Mouse (Mus musculus) c-Kit-negative CD71-positive TER-119-positive erythroid progenitor cells, embryonic 14.5 days (primary cell): Measurements from ENCODE around the gene Cpeb1.
"Not testable (repeated sequence)": the region's sequence is repeated elsewhere in the genome, so short reads cannot be mapped to it uniquely, and the experiment has no call there.

Experiments
- DNase-seq: peaks from one replicate; pipeline ENCODE4 v3.0.0-alpha.2; 2013; ENCODE audit warnings: low read depth, low spot score

Cpeb1 gene

DNA sequence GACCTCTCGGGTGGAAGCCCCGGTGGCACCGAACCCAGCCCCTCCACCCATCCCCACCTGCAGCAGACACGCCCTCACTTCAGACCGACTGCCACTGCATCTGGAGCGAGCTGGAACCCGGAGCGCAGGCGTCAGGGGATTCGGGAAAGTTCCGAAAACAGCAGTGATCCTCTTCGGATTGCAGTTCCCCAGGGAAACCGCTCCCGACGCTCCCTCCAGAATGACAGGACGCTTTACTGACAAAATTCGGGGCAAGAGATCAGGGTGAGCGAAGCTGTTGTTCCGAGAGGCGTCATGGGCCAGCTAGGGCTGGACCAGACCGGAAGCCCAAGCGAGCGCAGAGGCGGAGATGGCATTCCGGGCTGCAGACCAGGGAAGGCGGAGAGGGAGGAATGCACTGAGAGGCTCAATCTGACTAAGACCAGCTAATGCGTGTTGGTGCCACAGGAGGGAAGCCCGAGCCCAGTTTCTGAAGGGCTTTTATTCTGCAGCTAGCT lies at the start of gene Cpeb1:
Cpeb1 (minus strand) TSS at position 311 of the 497 bp plus-strand sequence.
- DNase-seq: no peak

DNA sequence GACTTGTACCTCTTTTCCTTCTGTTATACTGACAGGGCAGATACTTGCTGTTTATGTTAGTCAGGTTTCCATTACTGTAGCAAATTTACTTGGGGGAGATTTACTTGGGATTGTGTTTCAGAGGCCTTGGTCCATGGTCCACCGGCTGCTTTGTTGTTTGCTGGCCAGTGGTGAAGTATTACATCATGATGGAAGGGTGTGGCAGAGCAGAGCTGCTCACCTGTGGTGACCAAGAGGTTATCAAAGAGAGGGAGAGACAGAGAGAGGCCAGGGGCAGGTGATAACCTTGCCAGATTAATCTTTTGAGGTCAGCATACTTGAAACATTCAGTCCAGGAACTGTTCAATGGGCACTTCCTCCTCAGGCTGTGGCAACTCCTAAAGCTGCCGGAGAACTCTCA lies 45.8 kb upstream of the Cpeb1 start:
- DNase-seq: no peak

DNA sequence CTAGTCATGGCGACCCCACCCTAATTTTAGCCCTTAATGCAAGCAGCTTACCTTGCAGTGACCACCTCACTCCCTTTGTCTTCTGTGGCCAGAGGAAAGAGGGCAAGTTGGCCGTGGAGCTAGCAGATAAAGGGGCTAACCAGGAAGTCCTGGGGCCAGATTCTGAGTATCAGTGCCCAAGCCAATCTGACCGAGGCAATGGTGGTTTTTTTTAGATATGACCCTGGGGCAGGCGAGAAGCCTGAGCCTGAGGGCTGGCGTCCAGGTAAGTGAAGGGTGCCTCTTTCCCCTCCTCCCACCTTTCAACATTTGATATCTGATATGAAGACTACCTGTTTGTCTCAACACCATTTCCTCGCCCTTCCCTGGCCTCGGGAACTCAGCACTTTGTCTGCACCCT lies 42.9 kb upstream of the Cpeb1 start, which contains the start of gene BC048679:
BC048679 (minus strand) TSS at position 101 of the 400 bp plus-strand sequence.
- DNase-seq: no peak

DNA sequence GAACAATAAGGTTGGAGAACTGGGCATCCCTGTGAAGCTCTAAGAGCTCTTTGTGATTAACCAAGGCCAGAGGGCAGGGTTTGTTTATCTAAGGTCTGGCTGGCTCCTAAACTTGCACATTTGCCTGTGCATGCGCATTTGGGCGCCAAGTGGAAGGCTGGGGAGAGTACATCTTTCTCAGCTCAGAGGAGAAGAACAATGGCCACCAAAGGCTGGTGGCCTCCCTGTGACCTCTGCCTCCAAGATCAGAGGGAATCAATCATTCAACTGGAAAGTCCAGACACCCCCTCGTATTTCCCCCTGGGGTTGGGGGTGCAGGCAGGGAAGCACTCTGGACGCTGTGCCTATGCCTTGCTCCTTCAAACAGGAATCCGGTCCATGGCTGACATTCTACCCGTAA lies 41.9 kb upstream of the Cpeb1 start:
- DNase-seq: no peak

DNA sequence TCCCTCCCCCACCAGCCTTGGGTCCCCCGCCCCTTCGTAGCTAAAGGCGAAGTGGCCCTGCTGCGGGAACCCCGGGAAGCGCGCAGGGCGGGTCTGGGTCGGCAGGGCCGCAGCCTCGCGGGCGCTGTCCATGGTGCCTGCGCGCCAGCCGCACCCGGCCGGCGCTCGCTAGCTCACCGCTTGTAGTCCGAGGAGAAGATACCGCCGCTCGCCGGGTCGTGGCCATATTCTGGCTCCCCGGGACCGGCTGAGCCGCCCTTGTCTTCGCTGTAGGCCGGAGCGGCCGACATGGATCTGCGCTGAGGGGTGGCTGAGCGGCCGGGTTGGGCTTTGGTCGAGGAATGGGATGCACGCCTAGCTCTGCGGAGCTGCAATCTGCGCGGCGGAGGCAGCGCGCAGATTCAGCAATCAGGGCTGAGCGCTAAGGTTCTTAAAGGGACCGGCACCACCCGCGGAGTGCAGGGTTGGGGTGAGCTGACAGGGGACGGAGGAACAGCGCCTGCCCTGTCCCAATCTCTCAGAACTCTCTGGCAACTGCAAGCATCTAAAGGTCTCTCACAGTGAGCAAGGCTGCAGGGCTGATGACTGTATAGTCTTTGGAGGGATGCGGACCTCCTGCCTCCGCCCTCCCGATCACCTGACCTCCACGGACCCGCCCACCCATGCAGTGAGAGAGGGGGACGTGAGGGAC lies 38.2 kb upstream of the Cpeb1 start, which contains the start of gene Ap3b2:
Ap3b2 (minus strand) TSS at position 595 of the 691 bp plus-strand sequence.
- no peak for DNase-seq

DNA sequence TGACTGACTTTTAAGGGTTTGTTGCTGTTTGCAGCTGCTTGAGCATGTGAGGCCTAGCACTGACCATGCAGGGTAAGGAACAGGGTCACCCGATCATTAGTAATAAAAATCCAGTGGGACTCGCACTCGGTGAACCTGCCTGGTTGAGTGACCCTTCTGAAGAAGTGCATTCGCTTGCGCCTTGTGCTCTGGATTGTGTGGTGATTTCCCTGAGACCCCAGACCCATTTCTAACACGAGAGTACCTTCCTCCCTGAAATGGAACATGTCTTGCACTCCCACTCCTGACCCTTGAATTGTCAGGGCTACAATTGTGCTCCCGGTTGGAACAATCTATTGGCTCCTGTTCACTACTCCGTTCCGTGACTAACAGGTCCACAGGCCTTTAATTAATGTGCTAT lies 37.4 kb upstream of the Cpeb1 start:
- DNase-seq: no peak

DNA sequence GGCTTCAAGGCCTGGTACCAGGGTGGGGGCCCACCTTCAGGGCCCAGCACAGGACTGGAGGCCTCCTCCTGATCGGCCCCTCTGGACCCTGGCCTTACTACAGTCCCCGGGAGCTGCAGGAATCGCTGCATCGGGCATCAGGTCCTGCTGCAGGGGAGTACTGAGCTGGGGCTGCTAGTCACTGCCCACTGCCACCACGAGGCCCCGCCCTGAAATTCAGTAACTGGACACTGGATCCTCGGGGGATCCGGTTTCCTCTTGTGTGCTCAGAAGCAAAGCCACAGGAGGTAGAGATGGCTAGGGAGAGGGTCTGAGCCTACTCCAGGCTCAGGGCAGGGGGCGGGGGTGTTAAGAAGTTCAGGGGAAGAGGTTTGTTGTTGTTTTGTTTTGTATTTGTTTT lies 34.4 kb upstream of the Cpeb1 start:
- no peak for DNase-seq

DNA sequence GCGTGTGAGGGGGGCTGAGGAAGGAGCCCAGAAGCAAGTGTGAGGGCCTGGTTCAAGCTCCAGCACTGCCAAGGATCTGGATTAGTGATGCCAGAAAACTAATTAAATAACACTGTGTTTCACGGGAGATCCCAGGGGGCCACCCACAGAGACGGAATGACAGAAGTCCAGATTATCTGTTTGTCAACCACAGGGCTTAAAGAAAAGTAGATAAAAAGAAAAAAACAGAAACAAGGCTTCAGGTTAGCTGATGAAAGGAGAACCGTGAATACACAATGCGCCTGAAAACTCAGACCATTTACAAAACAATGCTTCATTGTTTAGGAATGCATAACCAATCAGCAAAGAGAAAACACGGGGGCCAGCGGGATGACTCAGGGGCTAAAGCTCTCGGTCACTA lies 25.5 kb upstream of the Cpeb1 start:
- no peak for DNase-seq

DNA sequence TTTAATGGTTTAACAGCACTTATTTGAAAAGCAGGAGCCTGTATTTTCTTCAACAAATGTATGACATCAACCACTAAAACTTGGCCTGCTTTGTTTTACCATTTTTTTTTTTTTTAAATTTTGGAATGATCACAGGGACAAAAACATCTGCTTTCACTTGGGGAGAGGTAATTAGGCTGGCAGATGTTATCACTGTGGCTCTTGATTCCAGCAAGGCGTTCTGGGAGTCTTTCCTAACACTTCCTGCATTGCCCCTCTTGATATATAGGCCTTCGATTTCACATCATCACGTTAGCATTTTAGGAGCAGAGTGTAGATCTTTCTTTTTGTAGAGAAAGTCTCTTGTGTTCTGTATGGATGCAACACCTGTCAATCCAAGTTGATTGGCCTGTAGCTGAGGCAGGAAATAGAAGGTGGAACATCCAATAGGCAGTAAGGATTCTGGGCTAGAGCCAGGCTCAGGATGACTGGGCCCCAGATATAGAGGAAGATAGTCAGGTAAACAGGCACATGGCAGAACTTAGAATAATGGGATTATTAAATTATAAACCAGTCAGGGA lies 24.3 kb upstream of the Cpeb1 start:
- no peak for DNase-seq

DNA sequence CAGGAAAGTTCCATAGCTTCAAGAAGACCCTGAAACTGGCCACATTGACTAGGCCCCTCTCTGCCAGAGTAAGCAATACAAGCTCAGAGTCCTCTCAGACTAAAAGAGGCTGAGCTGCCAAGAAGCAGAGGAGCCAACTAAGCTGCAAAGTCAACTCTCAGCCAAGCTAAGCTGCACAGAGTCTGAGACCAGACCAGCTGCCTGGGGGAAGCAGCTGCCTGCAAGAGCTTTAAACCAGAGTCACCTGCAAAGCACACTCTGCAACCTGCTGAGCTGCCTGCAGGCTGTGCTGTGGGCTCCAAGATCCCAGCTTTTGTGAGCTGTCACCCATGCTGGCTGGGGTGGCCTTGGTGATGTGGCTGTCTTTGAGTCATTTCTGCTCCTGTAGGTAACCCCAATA lies 23.0 kb upstream of the Cpeb1 start:
- not testable (repeated sequence) for DNase-seq

DNA sequence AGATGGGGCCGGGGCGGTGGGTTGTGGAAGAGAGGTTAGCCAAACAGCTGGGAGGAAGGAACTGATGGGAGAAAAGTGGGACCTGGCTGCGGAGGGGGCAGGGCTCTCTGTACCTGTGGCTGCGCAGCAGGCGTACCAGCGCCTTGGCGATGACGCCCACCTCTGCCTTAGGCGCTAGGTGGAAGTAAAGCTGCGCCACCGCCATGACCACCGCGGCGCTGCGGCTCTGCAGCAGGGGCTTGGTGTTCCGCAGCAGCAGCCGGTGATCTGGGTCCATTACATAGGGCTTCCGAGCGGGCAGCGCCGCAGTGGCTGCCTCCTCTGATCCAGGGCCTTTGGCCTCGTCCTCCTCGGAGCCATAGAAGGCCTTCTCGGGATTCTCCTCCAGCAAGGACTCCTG lies 21.6 kb upstream of the Cpeb1 start:
- DNase-seq: no peak

DNA sequence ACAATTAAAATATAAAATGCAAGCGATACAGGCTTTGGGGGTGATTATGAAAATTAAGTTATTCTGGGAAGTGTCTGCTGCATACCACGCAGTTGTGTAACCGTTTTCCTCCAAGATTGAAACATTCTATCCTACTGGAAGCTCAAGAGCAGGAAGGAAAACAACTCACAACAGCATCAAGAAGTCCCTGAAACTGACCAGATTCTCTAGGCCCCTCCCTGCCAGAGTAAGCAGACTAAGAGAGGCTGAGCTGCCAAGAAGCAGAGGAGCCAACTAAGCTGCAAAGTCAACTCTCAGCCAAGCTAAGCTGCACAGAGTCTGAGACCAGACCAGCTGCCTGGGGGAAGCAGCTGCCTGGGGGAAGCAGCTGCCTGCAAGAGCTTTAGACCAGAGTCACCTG lies 20.0 kb upstream of the Cpeb1 start:
- no peak for DNase-seq

DNA sequence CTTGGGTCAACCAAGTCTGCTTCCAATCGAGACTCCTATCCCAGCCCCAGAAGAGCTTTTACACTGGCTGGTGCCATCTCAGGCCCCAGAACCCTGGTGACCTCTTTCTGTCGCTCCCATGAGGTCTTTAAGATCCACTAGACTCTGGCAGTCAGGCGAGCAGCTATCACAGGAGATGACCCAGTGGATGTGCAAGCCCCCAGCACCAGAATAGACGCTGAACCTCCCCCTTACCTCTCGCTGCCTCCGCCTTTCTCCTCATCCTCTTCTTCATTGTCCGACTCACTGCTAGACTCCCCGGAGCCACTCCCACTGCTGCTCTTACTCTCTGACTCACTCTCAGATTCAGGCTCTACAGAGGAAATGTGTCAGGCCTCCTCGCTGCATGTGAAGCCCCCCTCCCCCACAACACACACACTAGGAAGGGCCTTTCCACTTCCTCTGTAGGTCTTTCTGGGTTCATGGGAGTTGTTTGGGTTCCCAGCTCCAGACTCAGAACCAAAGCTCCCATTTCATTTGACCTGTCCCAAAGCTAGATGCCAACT lies 9.7 kb upstream of the Cpeb1 start:
- DNase-seq: no peak

DNA sequence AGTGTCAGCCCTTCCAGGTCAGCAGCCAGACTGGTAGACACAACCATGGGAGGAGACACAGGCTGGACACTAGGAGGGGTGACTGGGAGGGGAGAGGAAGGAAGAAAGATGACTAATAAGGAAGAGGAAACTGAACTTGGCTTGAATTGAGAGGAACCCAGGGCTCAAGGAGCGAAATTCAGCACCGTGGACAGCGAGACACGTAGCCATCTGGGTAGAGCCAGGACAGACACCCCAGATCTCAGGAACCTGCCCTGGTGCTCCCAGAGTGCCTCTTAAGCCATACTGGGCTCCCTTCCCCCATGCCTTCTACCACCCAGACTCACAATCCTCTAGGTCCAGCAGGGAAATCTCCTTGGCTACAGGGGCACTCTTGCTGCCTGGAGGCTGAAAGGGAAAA lies 8.9 kb upstream of the Cpeb1 start:
- DNase-seq: no peak

DNA sequence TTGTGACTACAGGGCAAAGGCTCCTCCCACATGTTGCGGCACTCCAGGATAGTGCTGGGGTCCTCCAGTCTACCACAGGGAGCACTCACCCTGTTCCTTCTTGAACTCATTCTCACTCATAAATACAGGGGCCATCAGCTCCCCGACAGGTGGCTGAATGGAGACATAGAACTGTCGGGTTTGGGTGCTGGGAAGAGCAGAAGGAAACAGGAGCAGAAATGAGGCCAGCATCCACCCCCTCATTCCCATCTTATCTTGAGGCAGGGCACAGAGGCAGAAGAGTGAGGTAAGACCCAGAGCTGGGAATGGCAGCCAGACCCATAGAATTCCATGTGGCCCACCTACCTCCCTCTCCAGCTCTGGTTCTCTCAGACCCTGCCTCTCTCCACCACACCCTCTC lies 7.5 kb upstream of the Cpeb1 start:
- DNase-seq: no peak

DNA sequence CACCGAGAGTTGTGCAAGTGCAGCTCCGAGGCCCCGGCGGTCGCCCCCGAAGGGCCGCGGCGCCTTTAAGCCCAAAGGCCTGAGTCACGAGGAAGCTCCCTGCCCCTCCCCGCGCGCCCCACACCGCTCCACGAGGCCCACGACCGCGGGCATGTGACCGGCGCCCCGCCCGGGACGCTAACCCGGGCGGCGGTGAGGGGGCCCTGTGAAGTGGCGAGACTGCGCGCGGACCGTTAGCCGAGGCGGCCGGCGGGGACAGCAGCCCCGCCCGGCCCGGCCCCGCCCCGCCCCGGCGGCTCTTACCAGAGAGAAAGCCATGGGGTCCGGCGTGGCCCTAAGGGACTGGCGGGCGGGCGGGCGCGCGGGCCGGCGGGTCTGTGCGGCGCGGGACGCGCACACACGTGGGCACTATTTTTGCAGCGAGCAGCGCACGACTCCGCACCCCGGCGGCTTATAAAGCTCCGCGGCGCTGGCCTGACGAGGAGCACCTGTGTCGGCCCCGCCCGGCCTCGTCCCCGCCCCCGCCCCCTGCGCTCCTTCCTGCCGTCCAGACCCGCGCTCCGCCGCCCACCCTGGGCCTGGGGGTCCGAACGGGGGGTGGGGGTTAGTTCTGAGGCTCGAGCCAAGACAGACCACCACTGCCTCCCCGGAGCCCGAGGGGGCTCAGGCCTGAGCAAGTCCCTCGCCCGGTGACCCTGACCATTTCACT lies 780 bp downstream of the Cpeb1 start:
- no peak for DNase-seq

DNA sequence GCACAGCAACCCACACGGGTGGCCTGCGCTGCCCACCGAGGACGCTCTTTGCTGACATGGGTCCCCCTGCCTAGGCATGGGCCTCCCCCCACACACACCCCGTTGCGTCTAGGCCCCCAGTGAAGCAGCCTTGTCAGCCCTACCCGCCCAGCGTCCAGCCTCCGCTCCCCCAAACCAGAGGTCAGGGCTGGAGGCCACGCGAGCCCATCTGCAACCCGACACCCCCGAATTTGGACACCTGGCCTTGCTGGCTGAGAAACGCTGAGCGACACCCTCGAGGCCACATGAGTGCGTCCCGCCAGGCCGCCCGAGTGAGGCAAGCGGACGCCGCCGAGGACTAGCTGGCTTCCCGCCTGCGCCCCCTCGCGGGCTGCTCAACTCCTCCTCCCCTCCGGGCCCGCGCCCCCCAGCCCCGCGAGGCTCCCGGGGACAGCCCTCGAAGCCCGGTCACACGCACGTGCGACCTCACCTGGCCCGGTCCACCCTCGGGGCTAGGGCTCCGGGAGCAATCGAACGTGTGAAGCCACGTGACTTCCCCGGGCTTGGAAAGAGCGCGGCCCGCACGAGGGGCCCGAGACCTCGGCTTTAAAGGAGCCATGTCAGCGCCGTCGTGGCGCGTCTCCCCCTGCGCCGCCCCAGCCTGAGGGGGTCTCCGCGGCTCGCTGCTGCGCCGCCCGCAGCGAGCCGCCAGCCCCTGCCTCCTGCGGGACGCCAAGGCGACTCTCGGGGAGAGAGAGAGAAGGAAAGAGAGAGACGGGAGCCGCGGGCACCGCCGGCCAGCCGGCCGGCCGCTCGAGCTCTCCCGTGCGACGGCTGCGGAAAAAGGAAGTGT lies 1.6 kb downstream of the Cpeb1 start:
- DNase-seq: no peak

DNA sequence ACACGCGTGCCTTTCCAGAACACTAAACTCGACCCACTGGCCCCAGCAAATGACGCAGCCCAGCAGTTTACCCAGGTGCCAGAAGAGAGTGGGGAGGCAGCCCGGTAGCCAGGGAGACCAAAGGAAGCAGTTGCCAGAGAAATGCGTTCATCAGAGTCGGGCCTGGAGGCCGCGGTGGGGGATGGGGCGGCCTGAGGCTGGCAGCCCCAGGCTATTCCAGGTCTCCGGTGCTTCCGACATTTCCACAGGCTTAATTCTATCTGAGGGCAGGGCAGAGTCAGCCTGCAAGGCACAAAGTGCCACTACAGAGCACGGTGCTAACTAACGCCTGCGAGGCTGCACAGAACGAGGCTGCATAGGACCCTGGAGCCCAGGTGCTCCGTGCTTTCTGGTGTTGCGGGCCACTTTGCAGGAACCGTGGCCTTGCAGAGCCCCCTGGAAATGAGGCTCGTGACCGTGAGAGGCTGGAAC lies 2.3 kb downstream of the Cpeb1 start:
- DNase-seq: no peak

DNA sequence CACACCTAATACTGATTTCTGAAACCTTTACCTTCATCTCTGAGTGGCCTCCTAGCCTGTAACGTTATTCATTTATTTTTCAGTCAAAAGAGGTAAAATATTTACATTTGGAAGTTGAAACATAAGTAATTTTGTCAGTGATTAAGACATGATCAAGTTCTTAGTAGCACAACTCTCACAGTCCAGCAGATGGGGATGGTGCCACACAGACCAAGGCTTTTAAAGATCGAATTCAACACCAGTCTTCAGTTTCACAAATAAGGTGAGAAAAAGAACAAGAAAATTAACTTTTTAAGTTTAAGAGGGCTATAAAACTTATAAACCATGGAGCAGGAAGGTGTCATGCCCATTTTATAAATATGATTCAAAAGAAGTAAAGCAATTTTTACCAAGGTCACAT lies 56.3 kb downstream of the Cpeb1 start:
- no peak for DNase-seq

DNA sequence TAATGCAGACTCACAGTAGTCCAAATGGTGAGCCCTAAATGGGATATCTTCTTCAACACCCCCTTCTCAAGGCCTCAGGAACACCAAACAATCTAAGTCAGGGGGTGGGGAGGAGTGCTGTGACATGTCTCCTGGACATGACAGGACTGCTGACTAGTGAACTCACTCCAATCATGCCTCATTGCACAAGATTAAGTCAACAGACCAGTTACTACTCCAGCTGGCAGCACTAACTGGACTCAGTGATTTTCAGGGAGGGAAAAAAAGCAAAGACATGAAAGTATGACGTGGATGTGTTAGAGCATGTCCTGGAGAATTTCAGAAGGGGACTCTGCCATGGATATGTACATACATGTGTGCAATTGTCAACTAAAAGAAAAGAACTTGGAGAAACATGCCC lies 75.9 kb downstream of the Cpeb1 start:
- DNase-seq: no peak

DNA sequence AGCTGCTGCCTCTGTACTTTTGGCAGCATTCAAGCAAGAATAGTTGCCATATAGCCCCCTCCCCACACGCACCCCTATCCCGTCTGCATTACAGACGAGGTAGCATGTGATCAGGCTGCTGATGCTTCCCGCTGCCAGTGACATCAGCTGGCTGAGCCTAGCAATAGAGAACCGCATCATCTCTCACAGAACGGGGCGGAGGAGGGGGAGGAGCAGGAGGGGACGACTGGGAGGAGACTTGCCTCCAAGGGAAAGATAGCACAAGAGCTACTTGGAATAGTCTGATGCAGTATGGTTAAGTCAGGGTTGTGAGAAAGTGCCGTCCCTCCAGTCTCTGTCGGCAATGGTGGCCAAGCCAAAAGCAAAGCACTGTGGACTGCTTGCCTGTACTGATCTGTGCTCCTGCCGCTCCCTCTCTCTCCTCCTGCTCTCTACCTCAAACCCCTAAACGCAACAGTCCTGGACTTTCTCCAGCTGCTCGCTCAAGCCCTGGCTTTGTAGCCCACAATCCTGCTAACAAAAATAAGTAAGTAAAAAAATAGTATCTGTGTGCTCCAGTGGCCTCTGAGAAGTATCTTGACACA lies 82.8 kb downstream of the Cpeb1 start:
- no peak for DNase-seq
